Mouse (Mus musculus): ENCODE measurements around the gene Ttpal. TPM values are rescaled to one million over a fixed set of nuclear protein-coding genes. Genes with fewer than 3 reads are reported as not detected.

The Ttpal gene
- total RNA-seq (2014; fragmentation: Nextera tagmentation) (21.1 and 21.8 TPM in 2 replicates), total RNA-seq (2017) (12.7 and 13.3 TPM in 2 replicates)

- peak; percentile 83 for ATAC-seq (replicated peaks; ENCODE audit: poor library complexity, severe bottlenecking)
Observed at GRCm38 (mm10) chr2:163602101-163602971, at the start of gene Ttpal. TSS of gene Ttpal (plus strand) at chr2:163602314.

- peak; percentile 59 for ATAC-seq (replicated peaks; ENCODE audit: poor library complexity, severe bottlenecking)
Observed at GRCm38 (mm10) chr2:163552518-163552929, 49.6 kb upstream of the Ttpal start.

- ATAC-seq (replicated peaks; ENCODE audit: poor library complexity, severe bottlenecking) = no peak
Observed at GRCm38 (mm10) chr2:163554425-163554982, 47.6 kb upstream of the Ttpal start.

- ATAC-seq (replicated peaks; ENCODE audit: poor library complexity, severe bottlenecking) = no peak
Observed at GRCm38 (mm10) chr2:163554996-163555395, 47.1 kb upstream of the Ttpal start.

GRCm38 (mm10) chr2:163555417-163555816, 46.7 kb upstream of the Ttpal start:
- ATAC-seq (replicated peaks; ENCODE audit: poor library complexity, severe bottlenecking) = no peak

- ATAC-seq (replicated peaks; ENCODE audit: poor library complexity, severe bottlenecking) = no peak
Observed at GRCm38 (mm10) chr2:163558548-163558947, 43.6 kb upstream of the Ttpal start.

- ATAC-seq (replicated peaks; ENCODE audit: poor library complexity, severe bottlenecking) = no peak
Observed at GRCm38 (mm10) chr2:163559236-163559635, 42.9 kb upstream of the Ttpal start.

- no peak for ATAC-seq (replicated peaks; ENCODE audit: poor library complexity, severe bottlenecking)
Observed at GRCm38 (mm10) chr2:163560247-163560646, 41.9 kb upstream of the Ttpal start.

- ATAC-seq (replicated peaks; ENCODE audit: poor library complexity, severe bottlenecking) = no peak
Observed at GRCm38 (mm10) chr2:163561258-163561948, 40.7 kb upstream of the Ttpal start.

- no peak for ATAC-seq (replicated peaks; ENCODE audit: poor library complexity, severe bottlenecking)
Observed at GRCm38 (mm10) chr2:163564646-163565045, 37.5 kb upstream of the Ttpal start.

- no peak for ATAC-seq (replicated peaks; ENCODE audit: poor library complexity, severe bottlenecking)
Observed at GRCm38 (mm10) chr2:163574321-163574720, 27.8 kb upstream of the Ttpal start.

- ATAC-seq (replicated peaks; ENCODE audit: poor library complexity, severe bottlenecking) = no peak; the same call in none of the 2 replicates
Observed at GRCm38 (mm10) chr2:163575248-163575647, 26.9 kb upstream of the Ttpal start.

- no peak for ATAC-seq (replicated peaks; ENCODE audit: poor library complexity, severe bottlenecking)
Observed at GRCm38 (mm10) chr2:163577986-163578385, 24.1 kb upstream of the Ttpal start.

- ATAC-seq (replicated peaks; ENCODE audit: poor library complexity, severe bottlenecking) = peak; percentile 83
Observed at GRCm38 (mm10) chr2:163580069-163580945, 21.8 kb upstream of the Ttpal start.

GRCm38 (mm10) chr2:163583226-163584087, 18.7 kb upstream of the Ttpal start:
- peak; percentile 40 for ATAC-seq (replicated peaks; ENCODE audit: poor library complexity, severe bottlenecking)

GRCm38 (mm10) chr2:163584088-163584426, 18.1 kb upstream of the Ttpal start:
- ATAC-seq (replicated peaks; ENCODE audit: poor library complexity, severe bottlenecking) = no peak

- peak; percentile 44 for ATAC-seq (replicated peaks; ENCODE audit: poor library complexity, severe bottlenecking)
Observed at GRCm38 (mm10) chr2:163586384-163587261, 15.5 kb upstream of the Ttpal start.

- ATAC-seq (replicated peaks; ENCODE audit: poor library complexity, severe bottlenecking) = peak; percentile 55
Observed at GRCm38 (mm10) chr2:163587506-163587905, 14.6 kb upstream of the Ttpal start.

Measured in granulocyte monocyte progenitor cell, adult 5-6 weeks (primary cell).